Mouse (Mus musculus): ENCODE measurements around the gene Olfr1396. TPM values are rescaled to one million over a fixed set of nuclear protein-coding genes. Genes with fewer than 3 reads are reported as not detected.

Olfr1396 gene
- polyA plus RNA-seq, 1 experiment: not detected

DNA sequence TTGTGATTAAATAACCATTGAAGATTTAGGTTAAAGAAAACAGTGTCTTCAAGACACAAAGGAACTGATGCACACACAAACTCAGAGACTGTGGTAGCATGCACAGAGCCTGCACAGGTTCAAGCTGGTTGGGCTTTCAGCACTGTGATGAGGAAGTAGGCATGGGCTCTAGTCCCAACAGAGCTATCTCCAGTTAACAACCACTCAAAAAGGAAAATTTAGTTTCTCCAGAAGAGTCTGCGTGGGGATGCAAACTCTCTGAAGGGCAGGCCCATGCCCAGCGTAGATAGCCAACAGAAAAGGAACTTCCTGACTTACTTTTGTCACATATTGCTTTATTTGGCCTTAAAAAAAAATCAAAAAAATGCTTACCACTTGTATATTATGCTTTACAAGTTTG is 21.9 kb downstream of the Olfr1396 start:
- TF ChIP-seq POLR2A (IDR thresholded peaks at IDR 0.05; ENCODE audit: insufficient read depth, low read length) (no peak), CTCF (IDR thresholded peaks at IDR 0.05; ENCODE audit: low read depth, low read length) (no peak), EP300 (IDR thresholded peaks at IDR 0.05; ENCODE audit: insufficient read depth, low read depth, low read length) (no peak)
- Histone ChIP-seq H3K9me3 (replicated peaks; ENCODE audit: control insufficient read depth, insufficient read depth, low read length, poor library complexity, severe bottlenecking) (no peaks in the 10 kb centered on the region), H3K27ac (ENCODE audit: insufficient read depth, low read length) (no peak overlapping the region), H3K4me3 (ENCODE audit: low read depth, low read length) (no peak overlapping the region), H3K9ac (ENCODE audit: low read depth, poor library complexity, severe bottlenecking) (no peak overlapping the region), H3K27me3 (ENCODE audit: control insufficient read depth, insufficient read depth, low read length, poor library complexity, severe bottlenecking) (peaks cover 1% of the 10 kb centered on the region; the same call in 1 of the 2 replicates), H3K36me3 (ENCODE audit: control insufficient read depth, insufficient read depth, low read length, poor library complexity, severe bottlenecking) (no peaks in the 10 kb centered on the region), H3K4me1 (ENCODE audit: control insufficient read depth, insufficient read depth, low read length) (no peaks in the 10 kb centered on the region)

DNA sequence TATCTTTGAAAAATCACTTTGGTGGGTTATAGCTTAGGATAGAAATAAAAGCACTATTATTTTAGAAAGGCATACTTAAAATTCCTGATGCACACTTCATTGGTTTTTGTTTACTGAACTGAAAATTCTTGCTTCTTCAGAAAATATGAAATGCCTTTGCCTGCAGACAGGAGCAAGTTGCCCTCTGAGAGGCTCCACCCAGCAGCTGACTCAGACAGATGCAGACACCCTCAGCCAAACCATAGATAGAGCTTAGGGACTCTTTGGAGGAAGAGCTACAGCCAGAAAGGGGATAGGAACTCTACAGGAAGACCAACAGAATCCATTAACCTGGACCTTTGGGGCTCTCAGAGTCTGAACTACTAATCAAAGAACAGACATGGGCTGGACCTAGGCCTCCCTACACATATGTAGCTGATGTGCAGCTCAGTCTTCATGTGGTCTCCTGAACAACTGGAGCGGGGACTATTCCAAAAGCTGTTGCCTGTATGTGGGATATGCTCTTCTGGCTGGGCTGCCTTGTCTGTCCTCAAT is 22.6 kb downstream of the Olfr1396 start:
- no peak for TF ChIP-seq CTCF (IDR thresholded peaks at IDR 0.05; ENCODE audit: low read depth, low read length)
- no peak for TF ChIP-seq POLR2A (IDR thresholded peaks at IDR 0.05; ENCODE audit: insufficient read depth, low read length)
- no peak for TF ChIP-seq EP300 (IDR thresholded peaks at IDR 0.05; ENCODE audit: insufficient read depth, low read depth, low read length)
- H3K36me3 ChIP-seq (ENCODE audit: control insufficient read depth, insufficient read depth, low read length, poor library complexity, severe bottlenecking): no peaks in the 10 kb centered on the region

DNA sequence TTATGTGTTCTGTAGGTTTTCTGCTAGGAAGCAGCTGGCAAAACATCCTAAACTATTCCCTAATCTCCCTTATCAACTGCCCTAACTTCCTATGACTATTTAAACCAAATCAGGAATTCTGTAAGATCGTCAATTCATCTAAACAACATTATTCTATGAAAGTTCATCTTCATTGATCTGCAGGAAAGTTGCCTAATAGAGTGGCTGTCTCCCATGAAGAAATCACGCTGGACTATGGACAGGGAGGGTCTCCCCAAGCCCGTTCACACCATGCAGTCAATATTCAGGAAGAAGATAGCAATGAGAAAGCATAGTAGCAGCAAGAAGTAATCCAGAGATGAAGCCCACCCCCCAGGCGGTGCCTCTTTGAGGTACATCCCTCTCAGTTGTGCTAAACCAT is 23.5 kb downstream of the Olfr1396 start:
- Histone ChIP-seq H3K27me3 (ENCODE audit: control insufficient read depth, insufficient read depth, low read length, poor library complexity, severe bottlenecking) (peaks cover under 1% of the 10 kb centered on the region; the same call in 1 of the 2 replicates), H3K27ac (ENCODE audit: insufficient read depth, low read length) (no peak overlapping the region), H3K4me1 (ENCODE audit: control insufficient read depth, insufficient read depth, low read length) (no peaks in the 10 kb centered on the region), H3K4me3 (ENCODE audit: low read depth, low read length) (no peak overlapping the region), H3K9me3 (replicated peaks; ENCODE audit: control insufficient read depth, insufficient read depth, low read length, poor library complexity, severe bottlenecking) (no peaks in the 10 kb centered on the region), H3K36me3 (ENCODE audit: control insufficient read depth, insufficient read depth, low read length, poor library complexity, severe bottlenecking) (no peaks in the 10 kb centered on the region), H3K9ac (ENCODE audit: low read depth, poor library complexity, severe bottlenecking) (no peak overlapping the region)
- no peak for TF ChIP-seq EP300 (IDR thresholded peaks at IDR 0.05; ENCODE audit: insufficient read depth, low read depth, low read length)
- no peak for TF ChIP-seq POLR2A (IDR thresholded peaks at IDR 0.05; ENCODE audit: insufficient read depth, low read length)
- no peak for TF ChIP-seq CTCF (IDR thresholded peaks at IDR 0.05; ENCODE audit: low read depth, low read length)

More for the DNA sequence above, 22.6 kb downstream of the Olfr1396 start:
- Histone ChIP-seq H3K27me3 (ENCODE audit: control insufficient read depth, insufficient read depth, low read length, poor library complexity, severe bottlenecking) (peaks cover 1% of the 10 kb centered on the region; the same call in 1 of the 2 replicates), H3K9ac (ENCODE audit: low read depth, poor library complexity, severe bottlenecking) (no peak overlapping the region), H3K4me1 (ENCODE audit: control insufficient read depth, insufficient read depth, low read length) (no peaks in the 10 kb centered on the region), H3K9me3 (replicated peaks; ENCODE audit: control insufficient read depth, insufficient read depth, low read length, poor library complexity, severe bottlenecking) (no peaks in the 10 kb centered on the region), H3K4me3 (ENCODE audit: low read depth, low read length) (no peak overlapping the region), H3K27ac (ENCODE audit: insufficient read depth, low read length) (no peak overlapping the region)

DNA sequence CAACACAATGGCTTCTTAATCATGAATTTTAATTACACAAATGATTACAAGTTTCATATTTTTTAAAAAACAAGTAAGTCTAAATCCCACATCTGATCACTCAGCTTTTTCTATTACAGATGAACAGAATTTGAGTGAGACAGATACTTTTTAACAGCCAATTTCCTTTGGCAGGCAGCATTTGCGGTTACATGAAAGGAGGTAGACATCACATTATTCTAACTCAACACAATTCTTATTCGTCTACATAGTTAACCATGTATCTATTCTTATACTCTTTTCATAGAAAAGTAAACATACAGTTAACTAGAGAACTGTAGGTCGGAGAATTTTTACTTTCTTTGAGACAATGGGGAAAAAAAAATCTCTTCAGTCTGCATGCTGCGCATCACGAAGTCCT is 24.1 kb downstream of the Olfr1396 start:
- Histone ChIP-seq H3K9me3 (replicated peaks; ENCODE audit: control insufficient read depth, insufficient read depth, low read length, poor library complexity, severe bottlenecking) (no peaks in the 10 kb centered on the region), H3K4me3 (ENCODE audit: low read depth, low read length) (no peak overlapping the region), H3K27me3 (ENCODE audit: control insufficient read depth, insufficient read depth, low read length, poor library complexity, severe bottlenecking) (no peaks in the 10 kb centered on the region), H3K36me3 (ENCODE audit: control insufficient read depth, insufficient read depth, low read length, poor library complexity, severe bottlenecking) (no peaks in the 10 kb centered on the region), H3K27ac (ENCODE audit: insufficient read depth, low read length) (no peak overlapping the region), H3K9ac (ENCODE audit: low read depth, poor library complexity, severe bottlenecking) (no peak overlapping the region), H3K4me1 (ENCODE audit: control insufficient read depth, insufficient read depth, low read length) (no peaks in the 10 kb centered on the region)
- TF ChIP-seq CTCF (IDR thresholded peaks at IDR 0.05; ENCODE audit: low read depth, low read length) (no peak), POLR2A (IDR thresholded peaks at IDR 0.05; ENCODE audit: insufficient read depth, low read length) (no peak), EP300 (IDR thresholded peaks at IDR 0.05; ENCODE audit: insufficient read depth, low read depth, low read length) (no peak)

DNA sequence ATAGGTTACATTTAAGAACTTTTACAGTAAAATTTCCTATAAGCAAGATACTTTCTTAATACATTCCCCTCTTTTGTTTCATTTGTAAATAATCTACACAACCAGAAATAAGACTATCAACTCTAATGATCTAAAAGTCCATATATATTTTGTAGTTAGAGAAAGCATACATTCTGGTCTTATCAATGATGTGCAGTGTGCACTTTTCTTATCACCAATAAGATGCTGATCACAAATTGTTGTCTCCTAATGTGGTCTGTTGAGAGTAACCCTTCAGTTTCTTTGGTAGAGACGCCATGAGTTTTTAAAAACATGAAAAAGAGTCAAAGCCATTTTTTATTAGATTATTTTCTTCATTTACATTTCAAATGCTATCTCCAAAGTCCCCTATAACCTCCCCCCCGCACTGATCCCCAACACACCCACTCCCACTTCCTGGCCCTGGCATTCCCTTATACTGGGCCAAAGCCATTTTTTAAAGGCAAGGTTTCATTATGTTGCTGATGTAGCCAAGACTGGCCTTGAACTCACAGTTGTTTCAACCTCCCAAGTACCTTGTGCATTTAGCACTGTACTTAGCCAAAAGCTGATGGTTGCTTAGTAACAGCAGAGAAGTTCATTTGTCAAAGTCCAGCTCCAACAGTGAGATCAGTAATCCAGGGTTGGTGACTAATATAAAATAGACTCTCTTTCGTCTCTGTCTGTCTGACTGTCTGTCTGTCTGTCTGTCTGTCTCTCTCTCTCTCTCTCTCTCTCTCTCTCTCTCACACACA is 24.8 kb downstream of the Olfr1396 start:
- Histone ChIP-seq H3K4me3 (ENCODE audit: low read depth, low read length) (no peak overlapping the region), H3K27ac (ENCODE audit: insufficient read depth, low read length) (no peak overlapping the region), H3K9ac (ENCODE audit: low read depth, poor library complexity, severe bottlenecking) (no peak overlapping the region), H3K27me3 (ENCODE audit: control insufficient read depth, insufficient read depth, low read length, poor library complexity, severe bottlenecking) (no peaks in the 10 kb centered on the region), H3K4me1 (ENCODE audit: control insufficient read depth, insufficient read depth, low read length) (no peaks in the 10 kb centered on the region), H3K36me3 (ENCODE audit: control insufficient read depth, insufficient read depth, low read length, poor library complexity, severe bottlenecking) (no peaks in the 10 kb centered on the region), H3K9me3 (replicated peaks; ENCODE audit: control insufficient read depth, insufficient read depth, low read length, poor library complexity, severe bottlenecking) (no peaks in the 10 kb centered on the region)
- TF ChIP-seq EP300 (IDR thresholded peaks at IDR 0.05; ENCODE audit: insufficient read depth, low read depth, low read length) (no peak), POLR2A (IDR thresholded peaks at IDR 0.05; ENCODE audit: insufficient read depth, low read length) (no peak), CTCF (IDR thresholded peaks at IDR 0.05; ENCODE audit: low read depth, low read length) (no peak)

Data from ES-Bruce4 (cell line).